Mouse (Mus musculus) brain, embryonic 14.5 days (tissue): ENCODE results near the gene Ghrl.

Source experiments
- CTCF ChIP-seq: fragments of 200-500 bp; IDR thresholded peaks from 2 replicates; pipeline ENCODE4 v1.5.1; 2012; ENCODE audit warnings: inconsistent platforms, mild to moderate bottlenecking, moderate library complexity, borderline replicate concordance; ENCODE audit not compliant: insufficient read depth, insufficient read length; ENCODE audit errors: extremely low read depth
- POLR2A ChIP-seq: fragments of 200-500 bp; IDR thresholded peaks from 2 replicates; pipeline ENCODE4 v1.6.1; 2012; ENCODE audit warnings: mild to moderate bottlenecking, inconsistent platforms, borderline replicate concordance; ENCODE audit not compliant: poor library complexity, insufficient read depth, insufficient read length, severe bottlenecking; ENCODE audit errors: extremely low read depth

GRCm38 (mm10) chr6:113742321-113742720 lies 22.6 kb upstream of the Ghrl start:
- TF ChIP-seq CTCF, result no peak
- TF ChIP-seq POLR2A, result no peak
